Mouse (Mus musculus) spleen, postnatal 10 days (tissue): ENCODE measurements around the gene Wee1.
"Not testable (repeated sequence)": the region's sequence is repeated elsewhere in the genome, so short reads cannot be mapped to it uniquely, and the experiment has no call there.

Experiments
- DNase-seq, 2 experiments: peaks; one replicate each; pipeline ENCODE4 v3.0.0; 2021 to 2022; ENCODE audit warnings: low spot score in 2 of 2

Wee1 gene

GRCm38 (mm10) chr7:110121516-110122288, at the start of gene Wee1:
Gene Wee1, plus strand, starts transcription at chr7:110122046.
- DNase-seq: peak; percentile 96 to 99

- DNase-seq: no peak
These were observed 43.7 kb upstream of the Wee1 start for GRCm38 (mm10) chr7:110078168-110078567.

- peak; percentile 41 to 69 for DNase-seq
These were observed 38.3 kb upstream of the Wee1 start for GRCm38 (mm10) chr7:110083386-110084165.

- DNase-seq: no peak
These were observed 36.6 kb upstream of the Wee1 start for GRCm38 (mm10) chr7:110085217-110085616.

- DNase-seq: no peak
These were observed 33.9 kb upstream of the Wee1 start for GRCm38 (mm10) chr7:110087914-110088313.

GRCm38 (mm10) chr7:110091670-110092069, 30.2 kb upstream of the Wee1 start:
- no peak for DNase-seq

GRCm38 (mm10) chr7:110096332-110096731, 25.5 kb upstream of the Wee1 start:
- no peak for DNase-seq

GRCm38 (mm10) chr7:110097106-110097793, 24.6 kb upstream of the Wee1 start:
- no peak for DNase-seq

GRCm38 (mm10) chr7:110100854-110101253, 21.0 kb upstream of the Wee1 start:
- DNase-seq: no peak

GRCm38 (mm10) chr7:110101266-110101665, 20.6 kb upstream of the Wee1 start:
- no peak for DNase-seq

GRCm38 (mm10) chr7:110105041-110105440, 16.8 kb upstream of the Wee1 start:
- no peak for DNase-seq

GRCm38 (mm10) chr7:110106633-110107032, 15.2 kb upstream of the Wee1 start:
- no peak for DNase-seq

- DNase-seq: not testable (repeated sequence)
These were observed 13.3 kb upstream of the Wee1 start for GRCm38 (mm10) chr7:110108524-110108923.

GRCm38 (mm10) chr7:110108967-110109610, 12.8 kb upstream of the Wee1 start:
- DNase-seq: peak; percentile 23 to 62

GRCm38 (mm10) chr7:110110061-110110656, 11.7 kb upstream of the Wee1 start:
- no peak for DNase-seq

GRCm38 (mm10) chr7:110114699-110115098, 7.1 kb upstream of the Wee1 start:
- DNase-seq: no peak

GRCm38 (mm10) chr7:110116731-110117291, 5.0 kb upstream of the Wee1 start:
- no peak for DNase-seq

- no peak for DNase-seq
These were observed 3.4 kb upstream of the Wee1 start for GRCm38 (mm10) chr7:110118448-110118847.

GRCm38 (mm10) chr7:110120157-110120784, 1.6 kb upstream of the Wee1 start:
- no peak for DNase-seq

- no peak for DNase-seq
These were observed 707 bp upstream of the Wee1 start for GRCm38 (mm10) chr7:110121162-110121515.

- no peak for DNase-seq
These were observed 381 bp downstream of the Wee1 start for GRCm38 (mm10) chr7:110122289-110122564.
